Mouse (Mus musculus) adrenal gland, adult 18-20 months (tissue): ENCODE data around the gene Itgax. TPM values are rescaled to one million over a fixed set of nuclear protein-coding genes. Genes with fewer than 3 reads are reported as not detected.

Source experiments
- DNase-seq, 2 experiments: peaks; one replicate each; pipeline ENCODE4 v3.0.0; 2021 to 2022; ENCODE audit warnings: low spot score in 2 of 2
- long read RNA-seq, 2 experiments: library from polyadenylated mRNA; stranded (forward); transcript quantifications; one replicate each; pipeline ENCODE4 v2.0.0; 2021
- total RNA-seq, 2 experiments: library from RNA; stranded (reverse); gene quantifications; 1 replicate in 1 of 2; 2 replicates in 1 of 2; pipeline ENCODE4 v1.2.3; 2021

Gene Itgax
- 1 to 10 TPM; 1.7 to 6.2 TPM for total RNA-seq
- long read RNA-seq, experiment 1, full-length matches to known transcripts, result 1 of 2 reads
- long read RNA-seq, experiment 1, partial matches to known transcripts, result 1 of 2 reads
- long read RNA-seq, experiment 1, other reads (novel, unspliced or antisense), result 0 of 2 reads
- long read RNA-seq, experiment 2, result 0 reads

- peak in 1 of 2 experiments; percentile 10 for DNase-seq
Observed at GRCm38 (mm10) chr7:128128741-128129720, at the start of gene Itgax. Gene Itgax, plus strand, starts transcription at chr7:128129547.

- no peak for DNase-seq
Observed at GRCm38 (mm10) chr7:128080012-128080411, 49.3 kb upstream of the Itgax start.

GRCm38 (mm10) chr7:128089141-128089540, 40.2 kb upstream of the Itgax start:
- DNase-seq, result no peak

- no peak for DNase-seq
Observed at GRCm38 (mm10) chr7:128098135-128098534, 31.2 kb upstream of the Itgax start.

GRCm38 (mm10) chr7:128100742-128101357, 28.5 kb upstream of the Itgax start:
- no peak for DNase-seq

GRCm38 (mm10) chr7:128105246-128105645, 24.1 kb upstream of the Itgax start:
- DNase-seq, result no peak

GRCm38 (mm10) chr7:128107462-128107861, 21.9 kb upstream of the Itgax start:
- DNase-seq, result no peak

- no peak for DNase-seq
Observed at GRCm38 (mm10) chr7:128110314-128110713, 19.0 kb upstream of the Itgax start.

- no peak for DNase-seq
Observed at GRCm38 (mm10) chr7:128112131-128112530, 17.2 kb upstream of the Itgax start.

GRCm38 (mm10) chr7:128114371-128115105, 14.8 kb upstream of the Itgax start:
- DNase-seq, result no peak

- no peak for DNase-seq
Observed at GRCm38 (mm10) chr7:128115211-128115958, 14.0 kb upstream of the Itgax start.

- DNase-seq, result no peak
Observed at GRCm38 (mm10) chr7:128116396-128116795, 13.0 kb upstream of the Itgax start.

GRCm38 (mm10) chr7:128119726-128120490, 9.4 kb upstream of the Itgax start:
- DNase-seq, result no peak

GRCm38 (mm10) chr7:128132148-128132547, 2.8 kb downstream of the Itgax start:
- DNase-seq, result no peak

- no peak for DNase-seq
Observed at GRCm38 (mm10) chr7:128133596-128133995, 4.2 kb downstream of the Itgax start.

GRCm38 (mm10) chr7:128136927-128137326, 7.6 kb downstream of the Itgax start:
- no peak for DNase-seq

- no peak for DNase-seq
Observed at GRCm38 (mm10) chr7:128139611-128140010, 10.3 kb downstream of the Itgax start.

GRCm38 (mm10) chr7:128150970-128151369, 21.6 kb downstream of the Itgax start:
- no peak for DNase-seq

- DNase-seq, result no peak
Observed at GRCm38 (mm10) chr7:128154076-128154475, 24.7 kb downstream of the Itgax start, which contains the start of gene Itgad. Gene Itgad, plus strand, starts transcription at chr7:128154376.

GRCm38 (mm10) chr7:128154924-128155323, 25.6 kb downstream of the Itgax start:
- DNase-seq, result peak in 1 of 2 experiments; percentile 26
